Mouse (Mus musculus) kidney, embryonic 15.5 days (tissue): ENCODE data around the gene Gm6525. TPM values are rescaled to one million over a fixed set of nuclear protein-coding genes. Genes with fewer than 3 reads are reported as not detected.

Source experiments
- ATAC-seq: fragments of 200-750 bp; cut with Nextera tagmentation; replicated peaks from 2 replicates; pipeline ENCODE4 v1.8.0; 2017; ENCODE audit warnings: moderate TSS enrichment; ENCODE audit not compliant: low FRiP score
- H3K27ac ChIP-seq: fragments of 300-500 bp; sonication (generic); 2 replicates; pipeline ENCODE4 v1.5.1; 2015; ENCODE audit warnings: mild to moderate bottlenecking, inconsistent platforms
- H3K27me3 ChIP-seq: fragments of 300-500 bp; sonication (generic); 2 replicates; pipeline ENCODE4 v1.6.1; 2015; ENCODE audit warnings: inconsistent platforms
- H3K36me3 ChIP-seq: fragments of 300-500 bp; sonication (generic); 2 replicates; pipeline ENCODE4 v1.6.1; 2015; ENCODE audit warnings: inconsistent platforms
- H3K4me1 ChIP-seq: fragments of 300-500 bp; sonication (generic); 2 replicates; pipeline ENCODE4 v1.6.1; 2015; ENCODE audit warnings: inconsistent platforms
- H3K4me2 ChIP-seq: fragments of 300-500 bp; sonication (generic); 2 replicates; pipeline ENCODE4 v1.6.1; 2015; ENCODE audit warnings: moderate library complexity, mild to moderate bottlenecking, inconsistent platforms
- H3K4me3 ChIP-seq: fragments of 300-500 bp; sonication (generic); replicated peaks from 2 replicates; pipeline ENCODE4 v1.5.1; 2015; ENCODE audit warnings: mild to moderate bottlenecking, inconsistent platforms
- H3K9ac ChIP-seq: fragments of 300-500 bp; sonication (generic); 2 replicates; pipeline ENCODE4 v1.6.1; 2015; ENCODE audit warnings: mild to moderate bottlenecking, inconsistent platforms
- H3K9me3 ChIP-seq: fragments of 300-500 bp; sonication (generic); replicated peaks from 2 replicates; pipeline ENCODE4 v1.6.1; 2016; ENCODE audit warnings: inconsistent platforms
- WGBS: fragments of 180-500 bp; shearing (Covaris S2); methylation state at CpG from one replicate; pipeline ENCODE4 v1.1.7; 2015; ENCODE audit warnings: mixed read lengths; 5-methylcytosine and 5-hydroxymethylcytosine counted together
- polyA plus RNA-seq: library from polyadenylated mRNA; unstranded; fragments of >200 nt; fragmentation: Nextera tagmentation; extraction: Ambion mirVana; gene quantifications from 2 replicates; pipeline ENCODE4 v1.2.1, GENCODE M21; 2015

The Gm6525 gene
- polyA plus RNA-seq, 1 experiment from 2014 or later: 0.51 TPM

DNA sequence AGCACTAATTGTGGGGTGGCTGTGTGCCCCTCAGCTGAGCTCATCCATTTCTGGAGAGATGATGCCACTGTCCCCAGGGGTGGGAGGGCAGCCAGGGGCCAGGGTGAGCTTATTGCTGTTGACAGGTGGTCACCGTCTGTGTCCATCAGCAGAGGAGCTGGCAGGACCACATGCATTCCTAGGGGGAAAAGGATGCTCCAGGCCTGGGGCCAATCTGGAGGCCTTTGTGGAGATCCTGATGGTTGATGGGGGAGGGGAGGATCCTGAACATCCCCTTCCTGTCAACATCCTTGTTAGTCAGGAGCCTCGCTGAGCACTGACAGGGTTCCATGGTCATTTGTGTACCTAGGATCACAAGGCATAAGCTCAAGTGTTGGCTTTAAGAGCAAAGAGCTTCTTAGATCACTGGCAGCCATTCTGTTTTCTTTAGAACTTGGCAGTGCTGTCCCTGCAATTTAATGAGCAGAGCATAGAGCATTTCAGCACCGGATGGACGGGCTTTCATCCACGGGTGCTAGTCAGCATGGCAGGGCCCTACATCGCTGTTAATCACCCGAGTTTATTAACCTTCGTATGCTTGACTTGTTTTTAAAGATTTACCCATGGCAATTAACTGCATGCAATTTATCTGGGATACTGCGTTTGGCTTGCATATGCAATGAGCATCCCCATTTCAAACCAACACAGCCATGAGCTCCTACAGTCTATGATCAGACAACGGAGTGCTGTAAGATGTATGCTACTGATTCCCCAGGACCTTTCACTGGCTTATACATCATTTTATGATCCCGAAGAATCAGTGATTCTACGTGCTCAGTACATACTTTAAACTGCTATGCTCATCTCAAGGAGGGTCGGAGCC is 26.9 kb downstream of the Gm6525 start:
- H3K9me3 ChIP-seq: no peaks in the 10 kb centered on the region
- H3K27me3 ChIP-seq: no peaks in the 10 kb centered on the region
- peak; percentile 49 for ATAC-seq
- H3K4me1 ChIP-seq: peaks cover 11% of the 10 kb centered on the region
- peak overlapping the region; percentile 18; the same call in 1 of the 2 replicates for H3K27ac ChIP-seq
- H3K4me2 ChIP-seq: no peak overlapping the region
- 46% methylated on average over 13 of the region's 13 CpGs for WGBS
- peaks cover 6% of the 10 kb centered on the region; the same call in 1 of the 2 replicates for H3K36me3 ChIP-seq
- H3K9ac ChIP-seq: no peak overlapping the region
- no peak overlapping the region for H3K4me3 ChIP-seq

DNA sequence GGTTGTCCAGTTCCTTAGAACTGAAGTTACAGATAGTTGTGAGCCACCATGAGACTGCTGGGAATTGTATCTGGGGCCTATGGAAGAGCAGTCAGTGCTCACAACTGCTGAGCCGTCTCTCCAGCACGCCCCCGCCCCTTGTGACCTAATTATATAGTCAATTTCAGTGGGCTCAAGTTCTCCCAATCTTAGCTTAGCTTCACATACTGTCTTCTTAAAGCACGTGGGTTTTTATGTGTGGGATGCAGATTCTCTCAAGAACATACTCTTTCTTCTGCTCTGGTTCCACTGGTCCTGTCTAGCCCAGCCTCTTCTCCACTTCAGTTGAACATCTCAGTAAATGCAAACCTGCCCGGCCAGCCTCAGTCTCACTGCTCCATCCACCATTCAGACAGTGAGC is 30.7 kb downstream of the Gm6525 start:
- no peaks in the 10 kb centered on the region for H3K27me3 ChIP-seq
- H3K4me1 ChIP-seq: peaks cover 11% of the 10 kb centered on the region
- H3K9me3 ChIP-seq: no peaks in the 10 kb centered on the region
- H3K4me3 ChIP-seq: no peak overlapping the region
- peaks cover 32% of the 10 kb centered on the region; the same call in 1 of the 2 replicates for H3K36me3 ChIP-seq
- no peak overlapping the region for H3K27ac ChIP-seq
- H3K4me2 ChIP-seq: no peak overlapping the region
- ATAC-seq: no peak
- WGBS: 83% methylated on average over 5 of the region's 5 CpGs
- H3K9ac ChIP-seq: no peak overlapping the region

DNA sequence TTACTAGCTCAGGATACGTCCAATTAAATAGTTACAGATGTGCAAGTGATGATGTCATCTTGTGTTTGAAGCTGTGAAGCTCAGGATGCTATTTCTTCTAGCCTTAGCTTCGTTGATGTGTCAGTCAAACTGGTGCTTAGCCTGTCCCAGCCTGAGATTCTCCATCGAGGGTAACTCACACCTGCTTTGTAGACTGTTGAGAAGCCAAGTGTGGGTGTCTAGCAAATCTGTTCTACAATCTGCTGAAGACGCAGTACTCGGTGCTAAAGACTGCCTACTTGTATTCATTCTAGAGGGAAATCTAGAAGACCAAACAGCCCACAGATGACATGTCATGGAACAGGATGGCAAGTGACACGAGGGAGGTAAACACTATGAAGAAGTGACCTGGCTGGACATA is 31.7 kb downstream of the Gm6525 start:
- ATAC-seq: no peak
- 84% methylated on average over 6 of the region's 6 CpGs for WGBS
- H3K9ac ChIP-seq: no peak overlapping the region
- no peaks in the 10 kb centered on the region for H3K27me3 ChIP-seq
- no peak overlapping the region for H3K27ac ChIP-seq
- H3K4me2 ChIP-seq: no peak overlapping the region
- peaks cover 32% of the 10 kb centered on the region; the same call in 1 of the 2 replicates for H3K36me3 ChIP-seq
- H3K4me1 ChIP-seq: peaks cover 7% of the 10 kb centered on the region
- no peak overlapping the region for H3K4me3 ChIP-seq
- H3K9me3 ChIP-seq: no peaks in the 10 kb centered on the region

DNA sequence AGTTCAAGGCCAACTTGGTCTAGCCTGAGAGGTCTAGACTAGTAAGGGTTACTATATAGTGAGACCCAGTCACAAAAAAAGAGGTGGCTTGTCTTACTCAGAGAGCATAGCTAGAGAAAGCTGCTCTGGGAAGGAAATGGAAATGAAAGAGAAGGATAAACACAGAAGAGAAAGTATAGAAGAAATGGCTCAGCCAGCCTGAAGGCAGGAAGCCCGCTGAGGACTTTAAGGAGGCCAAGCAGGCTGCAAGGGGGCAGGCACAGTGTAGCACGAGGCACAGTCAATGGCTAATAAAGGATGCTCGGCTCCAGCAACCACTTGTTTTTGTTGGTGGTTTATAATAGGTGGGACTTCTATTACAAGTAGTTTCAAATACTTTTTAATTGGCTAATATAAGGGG is 32.2 kb downstream of the Gm6525 start:
- no peak overlapping the region for H3K4me2 ChIP-seq
- 76% methylated on average over 3 of the region's 3 CpGs for WGBS
- H3K4me1 ChIP-seq: peaks cover 5% of the 10 kb centered on the region
- no peaks in the 10 kb centered on the region for H3K27me3 ChIP-seq
- H3K36me3 ChIP-seq: peaks cover 32% of the 10 kb centered on the region; the same call in 1 of the 2 replicates
- H3K9me3 ChIP-seq: no peaks in the 10 kb centered on the region
- H3K9ac ChIP-seq: no peak overlapping the region
- no peak overlapping the region for H3K4me3 ChIP-seq
- no peak overlapping the region for H3K27ac ChIP-seq
- no peak for ATAC-seq

DNA sequence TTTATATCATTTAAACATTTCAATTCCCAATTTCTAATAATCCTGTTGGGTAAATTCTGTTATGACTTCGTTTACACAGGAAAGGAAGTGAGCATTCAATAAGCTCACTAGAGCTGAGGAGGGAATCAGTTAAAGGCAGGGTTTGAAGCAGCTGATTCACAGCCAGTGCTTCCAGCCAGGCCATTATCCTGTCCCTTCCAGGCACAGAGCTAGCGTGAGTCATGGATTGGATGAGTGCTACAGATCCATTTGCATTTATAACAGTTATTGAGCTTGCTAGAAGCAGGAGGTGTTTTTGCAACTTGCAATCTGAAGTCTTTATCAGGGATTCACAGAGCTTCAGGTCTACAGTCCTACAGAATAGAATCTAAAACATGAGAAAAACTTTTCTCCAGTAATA is 33.5 kb downstream of the Gm6525 start:
- Histone ChIP-seq H3K27ac (no peak overlapping the region), H3K27me3 (no peaks in the 10 kb centered on the region), H3K9me3 (no peaks in the 10 kb centered on the region), H3K36me3 (peaks cover 32% of the 10 kb centered on the region; the same call in 1 of the 2 replicates), H3K9ac (no peak overlapping the region), H3K4me1 (peaks cover 5% of the 10 kb centered on the region; the same call in 1 of the 2 replicates), H3K4me3 (no peak overlapping the region), H3K4me2 (no peak overlapping the region)
- ATAC-seq: no peak
- WGBS: 59% methylated on average over 2 of the region's 2 CpGs

DNA sequence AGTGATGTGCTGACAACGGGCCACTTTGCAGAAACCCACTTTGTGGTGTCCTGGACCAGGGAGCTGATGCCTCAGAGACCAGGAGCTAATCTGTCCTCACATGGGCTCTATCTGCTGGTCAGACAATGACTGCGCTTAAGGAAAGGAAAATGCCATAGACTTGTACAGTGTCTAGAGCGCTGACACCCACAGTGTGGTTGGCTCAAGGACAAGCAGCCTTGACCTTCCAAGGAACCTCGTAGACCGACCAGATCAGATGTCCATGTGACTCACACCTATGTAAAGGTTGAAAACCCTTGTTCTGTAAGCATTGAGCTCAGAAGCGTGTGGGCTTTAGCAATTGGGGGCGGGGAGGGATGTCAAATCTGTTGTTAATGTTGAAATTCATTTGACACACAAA is 34.6 kb downstream of the Gm6525 start:
- 89% methylated on average over 7 of the region's 7 CpGs for WGBS
- peaks cover 5% of the 10 kb centered on the region; the same call in 1 of the 2 replicates for H3K4me1 ChIP-seq
- H3K4me3 ChIP-seq: no peak overlapping the region
- no peaks in the 10 kb centered on the region for H3K9me3 ChIP-seq
- no peak overlapping the region for H3K27ac ChIP-seq
- H3K9ac ChIP-seq: no peak overlapping the region
- H3K4me2 ChIP-seq: no peak overlapping the region
- peaks cover 32% of the 10 kb centered on the region; the same call in 1 of the 2 replicates for H3K36me3 ChIP-seq
- no peak for ATAC-seq
- no peaks in the 10 kb centered on the region for H3K27me3 ChIP-seq

DNA sequence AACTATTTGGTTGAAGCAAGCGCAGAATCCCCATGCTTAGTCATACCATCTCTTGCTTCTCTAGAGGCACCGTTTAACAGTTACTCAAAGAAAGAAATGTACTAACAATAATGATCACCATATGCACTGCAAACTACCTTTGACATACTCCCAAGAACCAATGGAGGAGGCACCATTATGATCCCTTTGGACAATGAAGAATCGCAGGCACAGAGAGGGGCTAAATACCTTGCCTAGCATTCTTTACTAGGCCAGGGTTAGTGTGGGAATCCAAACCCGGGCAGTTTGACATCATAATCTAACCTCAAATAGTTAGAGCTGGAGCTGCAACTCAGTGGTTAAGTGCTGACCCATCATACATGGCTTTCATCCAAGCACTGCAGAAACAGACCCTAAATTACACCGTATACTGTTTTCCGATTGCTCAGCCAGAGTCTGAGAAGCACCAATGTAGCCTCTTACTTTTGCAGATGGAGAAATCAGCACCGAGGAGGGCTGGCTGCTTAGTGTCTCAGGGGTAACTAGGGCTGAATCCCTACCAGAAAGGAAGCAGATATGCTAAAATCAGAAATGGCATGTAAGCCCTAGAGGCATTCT is 35.1 kb downstream of the Gm6525 start:
- WGBS: 83% methylated on average over 7 of the region's 7 CpGs
- peaks cover 32% of the 10 kb centered on the region; the same call in 1 of the 2 replicates for H3K36me3 ChIP-seq

DNA sequence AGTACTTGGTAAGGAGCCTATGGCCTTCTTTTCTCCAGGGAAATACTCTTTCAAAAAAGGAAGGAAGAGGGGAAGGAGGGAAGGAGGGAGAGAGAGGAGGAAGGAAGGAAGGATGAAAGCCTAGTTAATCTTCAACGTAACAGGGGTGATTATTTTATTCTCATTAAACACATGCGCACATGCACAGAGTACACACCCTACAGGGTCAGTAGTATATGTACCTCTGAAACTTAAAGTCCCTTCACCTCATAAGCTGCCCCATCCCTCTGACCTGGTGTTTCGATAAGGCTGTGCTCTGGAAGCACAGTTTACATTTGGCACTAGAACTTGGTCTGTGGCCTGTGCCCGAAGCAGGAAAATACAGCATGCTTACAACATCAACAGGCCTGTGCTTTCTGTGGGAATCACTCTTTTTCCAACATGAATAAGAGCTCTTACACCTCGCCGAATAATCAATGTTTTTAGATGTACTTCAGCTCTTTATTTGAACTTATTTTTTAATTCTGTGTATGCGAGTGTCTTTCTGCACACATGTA is 37.5 kb downstream of the Gm6525 start:
- Histone ChIP-seq H3K4me1 (peaks cover 7% of the 10 kb centered on the region; the same call in 1 of the 2 replicates), H3K9me3 (no peaks in the 10 kb centered on the region), H3K4me3 (no peak overlapping the region), H3K9ac (no peak overlapping the region), H3K36me3 (peaks cover 27% of the 10 kb centered on the region; the same call in 1 of the 2 replicates), H3K27ac (no peak overlapping the region), H3K4me2 (no peak overlapping the region), H3K27me3 (no peaks in the 10 kb centered on the region)
- 80% methylated on average over 7 of the region's 7 CpGs for WGBS
- no peak for ATAC-seq

More for the DNA sequence above, 35.1 kb downstream of the Gm6525 start:
- no peak overlapping the region for H3K27ac ChIP-seq
- no peak for ATAC-seq
- H3K4me3 ChIP-seq: no peak overlapping the region
- H3K4me2 ChIP-seq: no peak overlapping the region
- no peaks in the 10 kb centered on the region for H3K27me3 ChIP-seq
- no peaks in the 10 kb centered on the region for H3K9me3 ChIP-seq
- peaks cover 5% of the 10 kb centered on the region; the same call in 1 of the 2 replicates for H3K4me1 ChIP-seq
- H3K9ac ChIP-seq: no peak overlapping the region

DNA sequence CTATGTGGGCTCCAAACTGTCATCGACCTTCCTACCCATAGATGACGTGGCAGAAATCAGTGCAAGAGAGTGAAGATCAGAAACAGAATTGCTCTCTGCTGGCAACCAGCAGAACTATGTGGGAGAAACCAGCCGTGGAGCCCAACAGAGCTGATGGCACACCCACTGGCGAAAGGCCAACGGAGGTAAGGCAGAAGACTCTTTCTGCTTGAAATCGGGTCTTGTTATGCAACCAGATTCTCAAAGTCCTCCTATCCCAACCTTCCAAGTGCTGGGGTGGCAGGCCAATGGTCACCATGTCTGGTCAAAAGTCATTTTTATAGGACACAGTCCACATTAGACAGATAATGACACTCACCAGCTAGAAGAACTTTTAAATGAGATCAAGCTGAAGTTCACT is 40.6 kb downstream of the Gm6525 start:
- H3K4me2 ChIP-seq: no peak overlapping the region
- no peaks in the 10 kb centered on the region for H3K36me3 ChIP-seq
- H3K9me3 ChIP-seq: no peaks in the 10 kb centered on the region
- 82% methylated on average over 6 of the region's 6 CpGs for WGBS
- no peak for ATAC-seq
- no peak overlapping the region for H3K4me3 ChIP-seq
- no peak overlapping the region for H3K9ac ChIP-seq
- H3K4me1 ChIP-seq: peaks cover 14% of the 10 kb centered on the region
- no peak overlapping the region for H3K27ac ChIP-seq
- H3K27me3 ChIP-seq: no peaks in the 10 kb centered on the region; the same call in 1 of the 2 replicates

DNA sequence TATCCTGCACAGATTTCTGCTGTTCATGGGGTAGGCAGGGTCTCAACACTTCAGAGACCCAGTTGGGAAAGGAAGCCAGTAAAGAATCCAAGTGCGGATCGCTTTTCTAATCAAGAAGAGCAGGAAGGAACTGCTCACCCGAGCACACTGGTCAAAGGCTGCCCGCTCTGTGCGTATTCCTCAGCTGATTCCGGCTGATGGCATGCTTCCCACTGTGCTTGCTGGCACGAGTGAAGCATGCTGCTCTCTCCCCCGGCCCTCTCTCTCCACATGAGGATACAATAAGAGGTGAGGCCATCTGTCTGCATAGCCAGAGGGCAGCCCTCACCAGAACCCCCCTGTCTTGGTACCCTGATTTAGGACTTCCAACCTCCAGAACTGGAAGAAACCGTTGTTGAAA is 41.3 kb downstream of the Gm6525 start:
- Histone ChIP-seq H3K36me3 (no peaks in the 10 kb centered on the region), H3K9ac (no peak overlapping the region), H3K9me3 (no peaks in the 10 kb centered on the region), H3K4me1 (peaks cover 22% of the 10 kb centered on the region), H3K27me3 (no peaks in the 10 kb centered on the region; the same call in 1 of the 2 replicates), H3K27ac (no peak overlapping the region), H3K4me2 (no peak overlapping the region), H3K4me3 (no peak overlapping the region)
- ATAC-seq: no peak
- 66% methylated on average over 9 of the region's 9 CpGs for WGBS

DNA sequence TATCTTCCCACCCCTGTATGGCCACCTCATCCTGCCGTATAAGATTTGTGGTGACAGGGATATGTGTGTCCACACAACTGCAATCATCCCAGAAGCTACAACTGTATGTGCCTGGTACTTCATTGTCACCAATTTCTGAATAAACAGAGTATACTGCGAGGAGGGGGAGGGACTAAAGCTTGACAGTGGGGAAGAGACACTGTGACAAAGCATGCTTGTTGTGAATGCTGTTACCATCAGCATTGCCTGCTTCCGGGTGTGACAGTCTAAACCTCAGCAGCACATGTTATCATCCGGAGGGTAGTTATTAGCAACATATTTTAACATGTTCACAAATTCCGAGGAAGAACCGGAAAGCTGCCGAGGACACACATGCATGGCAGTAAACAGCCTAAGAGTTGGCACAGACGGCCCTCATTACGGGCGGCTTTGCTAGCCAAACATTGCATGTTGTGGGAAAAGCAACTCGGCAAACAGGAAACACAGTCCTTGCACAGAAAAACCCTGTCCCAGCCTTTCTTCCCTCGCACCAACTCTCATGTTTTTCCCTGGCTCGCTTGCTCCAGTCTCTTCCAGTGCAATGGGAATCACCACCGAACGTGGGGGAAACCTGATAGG is 41.9 kb downstream of the Gm6525 start:
- 71% methylated on average over 15 of the region's 15 CpGs for WGBS
- Histone ChIP-seq H3K9ac (no peak overlapping the region), H3K4me2 (no peak overlapping the region), H3K36me3 (no peaks in the 10 kb centered on the region), H3K27me3 (no peaks in the 10 kb centered on the region; the same call in 1 of the 2 replicates), H3K4me3 (no peak overlapping the region), H3K4me1 (peaks cover 27% of the 10 kb centered on the region), H3K27ac (no peak overlapping the region), H3K9me3 (no peaks in the 10 kb centered on the region)
- ATAC-seq: no peak
